Mouse (Mus musculus) B cell, adult 2 months (primary cell): Measurements from ENCODE around the gene Lsamp.
"Not testable (repeated sequence)": the region's sequence is repeated elsewhere in the genome, so short reads cannot be mapped to it uniquely, and the experiment has no call there.

Experiments
- DNase-seq, 2 experiments: peaks; one replicate each; pipeline ENCODE4 v3.0.0; 2022

Lsamp gene

DNA sequence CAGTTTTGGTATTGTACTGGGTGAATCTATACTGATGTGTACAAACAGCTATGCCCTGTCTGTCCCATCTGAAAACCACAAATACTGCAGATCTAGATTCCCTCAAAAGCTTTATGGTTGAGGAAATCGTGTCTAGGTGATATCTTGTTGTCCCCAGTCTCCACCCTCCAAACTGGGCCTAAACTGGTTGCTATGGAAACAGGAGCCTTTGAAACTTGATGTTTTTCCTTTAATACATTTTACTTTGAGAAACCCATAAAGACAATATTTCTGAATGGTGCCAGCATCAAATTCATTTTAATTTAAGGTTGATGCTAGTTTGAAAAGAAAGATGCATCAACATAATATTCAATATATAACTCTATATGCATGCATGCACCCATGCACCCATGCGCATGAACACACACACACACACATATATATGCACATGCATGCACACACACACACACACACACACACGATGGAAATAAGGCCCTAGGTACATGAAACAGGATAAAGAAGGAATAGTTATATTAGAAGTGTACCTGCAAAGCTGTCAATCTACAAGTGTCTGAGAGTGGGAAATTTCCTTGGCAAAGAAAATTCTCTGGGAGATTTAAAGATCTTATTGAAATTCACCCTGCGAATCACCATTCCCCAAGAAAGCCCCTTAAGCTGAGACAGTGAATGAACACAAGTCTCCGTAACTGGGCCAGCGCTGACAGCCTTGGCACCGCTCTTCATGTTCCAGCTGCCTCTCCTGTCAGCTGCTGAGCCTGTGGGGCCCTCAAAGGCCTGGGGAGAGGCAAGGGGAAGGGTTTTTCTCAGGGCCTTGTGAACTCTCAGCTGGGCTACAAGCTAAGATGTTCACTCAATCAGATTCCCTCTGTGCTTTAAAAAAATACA, 525.2 kb downstream of the Lsamp start:
- DNase-seq = no peak

DNA sequence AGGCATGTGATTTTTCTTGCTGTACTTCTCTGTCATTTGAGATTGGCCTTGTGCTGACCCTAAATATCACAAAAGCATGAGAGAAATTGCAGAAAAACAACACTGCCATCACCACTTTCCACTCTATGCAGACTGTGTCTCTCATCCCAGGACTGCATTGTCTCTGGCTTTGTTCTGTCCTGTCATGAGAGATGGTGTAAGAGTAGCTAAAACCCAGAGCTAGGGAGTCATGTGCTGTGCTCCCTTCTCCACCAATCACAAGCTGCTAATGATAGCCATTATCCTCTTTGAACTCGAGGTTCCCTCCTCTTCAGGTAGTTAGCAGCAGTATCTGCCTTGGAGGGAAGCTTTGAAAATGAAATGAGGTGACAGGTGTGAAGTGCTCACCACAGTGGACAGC, 552.6 kb downstream of the Lsamp start:
- DNase-seq = no peak

DNA sequence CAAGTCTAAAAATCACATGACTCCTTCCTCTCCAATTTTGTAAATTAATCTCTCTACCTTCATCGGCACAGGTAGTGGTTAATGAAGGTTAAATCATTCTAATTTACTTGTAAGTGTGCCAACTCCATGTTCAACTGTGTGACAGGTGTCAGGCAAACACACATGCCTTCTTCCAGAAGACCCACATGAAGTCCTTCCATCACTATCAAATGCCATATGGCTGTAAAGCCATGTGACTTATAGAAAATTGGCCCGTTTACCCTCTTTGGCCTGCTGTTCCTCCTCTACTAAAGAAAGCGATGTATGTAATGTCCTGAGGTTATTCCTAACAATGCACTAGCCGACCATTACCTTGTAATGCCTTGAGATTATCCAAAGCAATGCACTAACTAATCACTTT, 565.5 kb downstream of the Lsamp start:
- DNase-seq = no peak

DNA sequence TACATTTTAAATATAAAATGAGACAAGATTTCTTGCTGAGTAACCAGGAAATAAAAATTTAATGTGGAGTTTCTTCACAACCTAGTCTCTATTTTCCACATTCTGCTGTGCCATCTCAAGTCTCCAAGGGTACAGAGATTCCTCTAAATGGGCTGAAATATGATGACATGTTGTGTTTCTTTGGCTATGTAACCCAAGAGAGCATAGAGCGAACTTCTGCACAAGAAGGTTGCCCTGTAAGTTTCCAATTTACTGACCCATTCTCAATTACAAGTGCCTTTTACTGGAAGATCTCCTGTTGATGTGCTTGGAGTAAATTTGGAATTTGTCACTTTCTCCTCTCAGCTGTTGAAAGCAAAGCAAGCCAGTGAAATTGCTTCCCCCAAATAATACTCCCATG, 571.4 kb downstream of the Lsamp start:
- DNase-seq = no peak

DNA sequence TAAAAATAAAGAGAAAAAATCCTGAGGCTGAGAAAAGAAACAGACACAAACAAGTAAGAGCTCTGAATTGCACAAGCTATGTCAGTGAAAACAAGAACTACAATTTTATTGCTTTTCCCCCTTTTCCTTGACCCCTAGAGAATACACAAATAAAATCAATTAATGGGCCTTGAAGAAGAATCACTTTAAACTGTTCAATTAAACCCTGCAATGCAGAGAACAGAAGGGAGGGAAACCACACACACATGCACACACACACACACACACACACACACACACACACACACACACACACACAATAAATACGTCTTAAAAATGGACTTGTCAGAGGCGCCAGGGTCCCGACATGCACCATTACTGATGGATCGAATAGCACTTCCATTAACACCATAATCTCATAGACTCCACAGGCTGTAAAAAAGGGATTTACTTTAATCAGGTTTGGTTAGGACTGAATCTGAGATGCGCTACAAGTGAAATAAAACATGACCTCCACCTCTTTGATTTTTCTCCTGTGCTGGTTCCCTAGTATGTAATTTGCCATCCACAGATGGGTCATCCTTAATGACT, 573.6 kb downstream of the Lsamp start:
- DNase-seq = no peak

DNA sequence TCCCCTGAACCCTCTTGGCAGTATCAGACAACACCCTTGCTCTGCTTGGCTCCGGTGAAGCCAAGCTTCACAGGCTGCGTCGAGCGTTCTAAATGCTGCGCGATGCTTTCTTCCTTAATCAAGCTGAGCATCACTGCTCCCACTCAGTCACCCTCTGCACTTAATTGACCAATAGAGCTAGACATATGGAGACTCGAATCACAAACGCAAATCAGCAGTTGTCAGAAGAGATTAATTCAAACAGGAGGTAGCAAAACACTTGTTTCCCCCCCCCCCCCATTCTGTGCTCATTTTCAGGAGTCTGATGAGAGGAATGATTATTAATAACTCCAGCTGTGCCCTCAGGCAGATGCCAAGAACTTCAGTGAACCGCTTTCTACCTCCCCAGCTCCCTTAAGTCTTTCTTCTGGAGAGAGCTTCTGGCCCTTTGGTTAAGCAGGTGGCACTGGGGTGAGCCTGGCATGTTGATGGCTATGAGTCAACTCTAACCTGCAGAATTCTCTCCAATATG, 583.3 kb downstream of the Lsamp start:
- no peak for DNase-seq

DNA sequence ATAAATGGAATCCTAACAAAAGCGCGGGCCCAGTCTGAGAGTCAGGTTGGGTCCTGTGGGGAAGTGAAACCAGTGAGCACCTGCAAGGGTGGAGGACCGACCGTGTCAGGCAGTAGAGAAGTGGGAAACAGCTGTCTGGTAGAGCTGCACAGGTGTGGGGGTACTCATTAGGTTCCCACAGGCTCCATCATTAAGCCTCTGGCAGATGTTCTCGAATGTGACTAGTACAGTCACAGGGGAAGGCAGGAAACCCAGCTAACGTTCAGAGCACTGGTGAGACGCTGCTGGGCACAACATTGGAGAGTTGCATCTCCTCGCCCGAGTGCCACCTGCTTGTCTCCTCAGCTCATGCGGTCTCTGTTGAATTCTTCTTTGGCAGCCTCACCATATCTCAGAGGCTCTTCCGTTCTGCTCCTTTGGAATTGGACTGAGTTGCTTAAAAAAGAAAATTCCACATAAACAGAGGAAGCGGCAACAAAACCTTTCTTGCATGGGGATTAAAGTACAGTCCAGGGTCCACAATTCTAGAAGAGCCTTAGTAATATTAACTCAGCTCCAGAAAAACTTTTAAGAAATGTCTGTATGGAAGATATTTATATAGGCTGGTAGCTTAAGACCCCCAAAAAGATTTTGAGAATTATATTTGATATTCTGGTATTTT, 588.1 kb downstream of the Lsamp start:
- no peak for DNase-seq

DNA sequence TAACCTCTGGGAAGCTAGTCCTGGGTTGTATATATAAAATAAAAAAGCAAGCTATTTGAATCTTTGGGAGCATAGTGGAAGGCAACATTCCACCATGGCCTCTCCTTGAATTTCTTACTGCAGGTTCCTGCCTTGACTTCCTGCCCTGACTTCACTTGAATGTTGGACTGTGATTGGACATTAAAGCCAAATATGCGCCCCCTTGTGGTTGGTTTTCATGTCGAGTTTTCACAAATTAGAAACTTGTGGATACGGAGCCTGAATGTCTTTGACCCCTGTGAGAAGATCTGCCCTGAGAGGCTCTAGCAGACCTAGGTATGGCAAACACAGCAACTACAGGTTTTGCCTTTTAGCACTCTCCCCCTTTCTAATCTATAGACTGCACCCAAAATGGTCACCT, 597.9 kb downstream of the Lsamp start:
- no peak for DNase-seq

DNA sequence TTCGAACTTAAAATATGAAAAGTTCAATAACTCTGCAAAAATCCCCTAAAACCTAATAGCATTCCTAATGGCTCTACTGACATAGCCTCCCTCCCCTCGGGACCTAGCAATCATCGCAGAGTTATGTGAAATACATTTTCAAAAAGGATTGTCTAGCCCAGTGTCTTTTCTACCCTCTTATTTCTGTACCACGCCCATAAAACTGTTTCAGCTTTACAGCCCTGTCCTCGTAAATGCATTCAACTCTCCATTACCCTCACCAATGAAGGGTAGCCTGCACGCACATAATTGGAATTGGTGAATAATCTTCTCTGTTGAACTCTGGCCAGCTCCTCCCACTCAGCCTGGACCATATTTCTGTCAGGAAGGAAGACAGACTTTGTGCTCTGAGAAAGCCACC, 609.0 kb downstream of the Lsamp start:
- DNase-seq = no peak

DNA sequence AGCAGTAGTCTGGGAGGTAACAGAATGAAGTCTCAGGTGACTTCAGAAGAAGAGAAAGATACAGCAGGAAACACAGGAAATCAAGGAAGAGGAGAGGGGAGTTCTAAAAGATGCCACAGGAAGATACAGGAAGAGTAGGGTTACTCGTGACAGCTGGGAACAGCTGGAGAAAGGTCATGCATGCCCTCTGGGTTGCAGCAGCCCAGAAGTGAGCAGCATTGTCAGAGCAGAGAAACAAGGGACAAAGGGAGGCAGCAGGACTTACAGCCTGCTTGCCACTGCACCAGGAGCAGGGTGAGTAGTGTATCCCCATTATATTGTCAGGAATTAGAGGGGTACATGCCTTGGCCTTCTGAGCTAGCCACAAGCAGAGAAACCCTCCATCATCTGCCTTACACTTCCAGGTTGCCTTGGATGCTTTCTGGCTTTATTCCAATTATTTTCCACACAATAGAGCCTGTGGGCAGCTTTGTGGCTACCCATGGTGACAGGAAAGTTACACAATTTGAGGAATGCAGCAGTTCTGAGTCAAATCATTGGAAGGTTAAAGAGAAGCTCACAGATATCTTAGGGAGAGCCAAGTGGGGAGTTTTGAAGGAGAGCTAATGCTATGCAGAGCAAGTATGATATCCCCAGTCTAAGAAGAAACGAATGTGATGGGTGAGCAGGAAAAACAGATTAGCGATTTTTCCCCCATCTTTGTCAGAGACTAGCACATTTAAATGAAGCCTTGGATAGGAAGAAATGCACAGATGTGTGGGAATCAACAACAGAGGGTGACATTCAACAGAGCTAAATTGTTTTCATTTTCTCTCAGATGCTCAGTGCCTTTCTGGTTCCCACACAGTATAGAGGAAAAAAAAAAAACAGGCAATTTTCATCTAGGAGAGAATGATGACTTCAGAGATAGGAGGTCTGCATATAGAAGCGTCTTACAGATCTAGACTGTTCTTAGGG, 617.5 kb downstream of the Lsamp start:
- DNase-seq = no peak

DNA sequence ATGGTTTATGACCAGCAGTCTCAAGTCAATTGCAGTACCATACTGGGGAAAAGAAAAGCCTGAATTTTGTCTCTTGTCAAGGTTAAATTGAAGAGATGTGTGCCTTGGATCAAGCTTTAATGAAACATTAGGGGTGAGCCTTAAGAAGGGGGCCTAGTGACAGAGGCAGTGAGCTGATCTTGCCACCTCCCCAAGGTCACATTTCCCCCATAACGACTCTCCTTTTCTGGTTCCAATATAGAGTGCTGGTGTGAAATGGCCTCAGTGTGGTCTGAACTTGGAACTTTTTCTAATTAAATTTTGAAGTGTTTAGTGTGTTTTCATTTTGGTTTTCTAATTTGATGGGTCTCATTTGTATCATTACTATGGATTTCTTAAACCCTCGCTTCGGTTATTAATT, 623.3 kb downstream of the Lsamp start:
- DNase-seq = no peak

DNA sequence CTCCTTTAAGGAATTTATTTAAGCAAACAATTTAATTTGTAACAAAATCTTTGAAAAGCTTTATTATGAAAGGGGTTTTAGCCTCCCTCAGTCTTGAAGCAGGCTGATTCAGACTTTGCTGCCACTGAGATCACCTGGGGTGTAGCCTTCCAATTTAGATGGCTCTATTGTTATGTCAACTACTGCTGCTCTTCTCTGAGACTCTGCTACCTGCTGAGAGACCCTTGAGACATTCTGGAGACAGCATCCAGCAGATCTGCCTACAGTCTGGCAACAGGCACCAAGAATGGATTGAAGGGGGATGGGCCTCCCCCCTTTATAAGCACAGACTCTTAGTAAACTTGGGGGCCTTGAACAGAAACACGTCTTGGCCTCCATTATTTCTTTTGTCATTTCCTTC, 632.5 kb downstream of the Lsamp start:
- not testable (repeated sequence) for DNase-seq

DNA sequence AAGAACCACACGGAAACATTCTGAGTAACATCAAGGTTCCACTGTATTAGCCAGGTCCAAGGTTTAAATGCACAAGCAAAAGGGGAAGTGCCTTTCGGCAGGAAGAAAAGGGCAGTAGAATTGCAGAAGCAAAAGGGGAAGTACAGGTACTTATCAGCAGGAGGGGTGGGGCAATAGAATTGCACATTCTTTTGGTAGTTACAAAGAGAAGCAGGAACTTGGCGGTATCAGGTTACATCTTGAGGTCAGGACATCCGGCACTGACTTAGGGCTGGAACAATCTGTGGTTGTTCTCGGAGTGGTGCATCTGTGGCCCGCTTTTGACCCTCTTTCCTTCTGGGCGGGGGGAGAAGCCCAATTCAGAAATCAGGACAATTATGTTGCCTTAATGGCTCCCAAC, 636.9 kb downstream of the Lsamp start:
- not testable (repeated sequence) for DNase-seq

DNA sequence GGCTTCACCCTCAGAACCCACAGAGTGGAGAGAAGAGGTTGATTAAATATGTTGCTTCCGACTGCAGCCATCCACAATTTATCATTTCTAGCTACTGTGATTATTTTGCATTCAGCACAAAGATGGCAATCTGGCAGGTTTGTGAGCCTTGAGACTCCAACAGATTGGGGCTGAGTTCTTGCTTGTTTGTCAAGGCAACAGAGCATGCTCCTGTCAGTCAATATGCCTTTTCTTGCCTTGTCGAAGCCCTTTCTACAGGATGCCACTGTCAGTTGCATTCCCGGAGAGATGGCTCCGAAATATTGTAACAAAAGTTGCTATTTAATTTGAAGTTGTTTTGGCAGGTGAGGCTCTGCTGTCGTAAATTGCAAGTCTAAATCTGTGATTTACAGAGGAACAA, 643.0 kb downstream of the Lsamp start:
- DNase-seq = no peak

DNA sequence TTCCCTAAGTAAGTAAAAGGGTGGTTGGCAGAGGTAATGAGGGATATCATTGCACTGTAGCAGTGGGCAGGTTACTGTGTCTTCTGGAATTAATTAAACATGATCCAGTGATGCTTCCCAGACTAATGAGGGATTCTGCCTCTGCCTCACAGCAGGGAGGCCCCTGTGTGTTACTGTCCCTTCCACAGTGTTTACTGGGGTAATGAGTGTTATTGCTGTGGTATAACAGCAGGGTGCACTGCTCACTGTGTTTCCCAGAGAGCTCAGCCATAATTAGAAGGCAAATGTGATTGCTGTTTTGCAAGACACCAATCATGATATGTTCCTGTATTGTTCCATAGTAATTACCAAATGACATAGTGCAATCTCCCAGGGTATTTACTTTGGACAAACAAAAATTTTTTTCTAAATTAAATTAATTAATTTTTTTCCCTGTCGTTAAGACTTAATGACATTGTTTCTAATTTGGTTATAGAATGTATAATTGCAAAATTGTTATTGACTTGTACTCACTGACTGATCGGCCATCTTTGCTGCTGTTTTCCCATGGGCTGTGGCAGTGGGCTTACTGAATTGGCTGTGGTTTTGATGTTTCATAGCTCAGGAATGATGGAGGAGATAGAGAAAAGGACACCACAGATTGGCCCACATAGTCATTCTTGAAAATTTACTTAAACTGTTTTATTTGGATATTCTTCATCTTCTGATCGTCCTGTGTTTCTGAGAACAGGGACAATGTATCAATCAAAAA, 655.6 kb downstream of the Lsamp start:
- DNase-seq = no peak

DNA sequence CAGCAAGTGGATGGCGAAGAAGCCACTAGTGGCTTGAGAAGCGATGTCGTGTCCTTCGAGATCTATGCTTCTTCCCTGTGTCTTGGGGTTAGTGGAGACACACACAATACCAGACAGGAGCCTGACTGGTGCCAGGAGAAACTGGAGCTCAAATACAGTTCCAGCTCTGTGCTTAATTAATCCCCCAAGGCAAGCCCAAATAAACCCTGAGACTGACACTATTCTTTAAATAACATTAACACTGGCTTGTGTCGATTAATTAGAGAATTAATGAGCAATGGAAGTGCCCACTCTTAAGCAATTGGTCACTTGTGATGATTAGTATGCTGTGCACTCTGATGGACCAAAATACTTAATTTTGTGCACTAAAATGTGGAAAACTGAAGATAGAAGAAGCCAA, 668.6 kb downstream of the Lsamp start:
- no peak for DNase-seq

DNA sequence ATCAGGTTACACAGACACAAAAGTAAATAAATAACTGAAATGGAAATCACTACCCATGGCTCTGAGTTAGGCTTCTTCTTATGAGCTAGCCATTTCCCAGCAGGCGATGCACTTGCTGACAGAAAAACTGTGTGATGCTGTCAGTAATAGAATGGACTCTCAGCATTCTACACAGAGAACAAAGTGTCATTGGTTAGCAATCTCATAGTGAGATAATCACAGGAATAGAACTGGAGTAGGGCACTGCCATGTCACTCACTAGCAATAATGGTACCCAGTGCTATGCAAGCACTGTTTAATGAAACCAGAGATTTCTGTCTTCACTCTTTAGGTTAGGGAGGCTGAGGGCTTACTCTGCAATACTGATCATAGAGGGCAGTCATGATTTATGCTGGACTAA, 669.3 kb downstream of the Lsamp start:
- no peak for DNase-seq

DNA sequence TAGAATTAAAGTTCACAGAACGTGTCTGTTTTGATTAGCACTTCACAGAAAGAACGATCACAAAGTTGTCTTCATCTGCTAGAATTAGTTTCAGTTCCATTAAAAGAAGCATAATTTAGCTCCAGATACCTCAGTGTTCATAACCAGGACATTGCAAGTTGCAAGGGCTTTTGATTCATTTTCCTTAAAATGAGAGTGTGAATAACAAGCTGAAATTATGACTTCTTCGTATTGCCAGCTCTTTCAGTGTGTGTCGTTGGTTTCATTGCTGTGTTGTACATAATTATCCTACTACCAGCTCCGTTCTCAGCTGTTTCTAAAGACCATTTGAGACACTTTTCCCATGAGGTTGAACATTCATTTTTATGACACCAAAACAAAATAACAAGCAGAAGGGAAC, 672.2 kb downstream of the Lsamp start:
- DNase-seq = no peak

DNA sequence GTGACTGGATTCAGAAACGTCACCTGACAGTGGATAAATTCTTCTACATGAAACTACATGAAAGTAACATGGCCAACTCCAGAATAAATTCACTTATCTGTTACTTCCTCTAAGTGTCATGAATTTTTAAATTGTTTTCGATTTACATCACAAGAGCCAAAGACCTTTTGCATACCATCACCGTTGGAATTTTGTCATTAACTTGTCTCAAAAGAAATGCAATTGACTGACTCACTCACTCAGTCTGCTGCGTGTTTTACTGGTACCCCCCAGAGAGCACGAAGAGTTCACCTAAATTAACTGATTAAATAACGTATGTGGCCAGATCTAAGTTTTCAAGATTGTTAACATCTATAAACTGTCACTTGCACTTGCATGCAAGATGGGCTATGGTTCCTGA, 672.7 kb downstream of the Lsamp start:
- DNase-seq = no peak

DNA sequence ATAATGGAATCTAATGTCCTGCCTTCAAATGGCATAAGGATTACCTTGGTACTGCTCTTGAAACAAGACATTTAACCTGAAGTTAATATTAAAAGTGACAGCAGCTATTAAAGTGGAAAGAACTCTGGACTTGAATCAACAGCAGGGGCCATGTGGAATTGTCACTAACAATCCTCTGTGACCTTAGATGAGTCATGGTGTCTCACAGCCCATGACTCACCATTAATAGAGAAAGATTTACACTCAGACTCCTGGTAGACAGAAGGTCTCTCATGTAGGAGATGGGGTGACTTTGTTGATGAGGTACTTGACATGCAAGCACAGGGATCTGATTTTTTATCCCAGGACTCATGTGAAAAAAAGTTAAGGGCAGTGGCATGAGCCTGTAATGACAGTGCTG, 701.4 kb downstream of the Lsamp start:
- DNase-seq = no peak

DNA sequence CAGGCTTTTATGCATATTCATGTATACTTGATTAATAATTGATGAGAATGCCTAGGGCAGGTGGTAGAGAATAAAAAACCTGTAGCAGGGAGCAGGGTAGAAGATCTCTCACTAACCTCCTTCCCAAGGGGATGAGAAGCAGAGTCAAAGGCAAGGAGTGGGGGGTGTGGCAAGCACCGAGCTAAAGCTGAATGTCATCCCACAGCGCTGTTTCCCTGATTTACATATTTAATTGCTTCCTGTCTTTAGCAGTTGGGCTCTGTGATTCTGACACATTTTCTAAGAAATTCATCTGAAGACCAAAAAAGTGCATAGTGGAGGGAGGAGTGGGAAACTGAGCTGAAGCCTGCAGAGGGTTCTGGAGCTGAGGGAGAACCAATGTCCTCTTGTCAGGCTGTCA, 708.1 kb downstream of the Lsamp start:
- DNase-seq = no peak

DNA sequence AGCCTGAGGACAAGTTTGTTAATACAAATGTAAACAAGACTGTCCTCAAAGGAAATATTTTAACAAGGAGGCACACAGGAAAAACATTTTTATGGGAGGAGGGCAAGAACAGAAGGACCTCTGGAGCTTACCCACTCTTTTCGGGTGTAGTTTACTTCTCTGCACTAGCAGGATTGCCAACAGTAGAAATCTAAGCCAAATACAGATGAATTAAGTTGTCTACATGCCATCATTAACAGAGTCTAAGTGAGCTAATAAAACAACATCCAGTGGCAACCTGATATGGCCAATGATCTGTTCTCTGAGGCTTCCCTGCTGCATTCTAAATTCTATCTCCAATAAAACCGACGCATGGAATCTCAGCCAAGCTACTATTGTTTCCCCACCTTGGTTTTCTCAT, 713.1 kb downstream of the Lsamp start:
- DNase-seq = no peak
